Mouse (Mus musculus) gastrocnemius, postnatal 25 days (tissue): ENCODE results near the gene Vhl. TPM values are rescaled to one million over a fixed set of nuclear protein-coding genes. Genes with fewer than 3 reads are reported as not detected.
"Not testable (repeated sequence)": the region's sequence is repeated elsewhere in the genome, so short reads cannot be mapped to it uniquely, and the experiment has no call there.

Experiments
- DNase-seq: peaks from one replicate; pipeline ENCODE4 v3.0.0; 2022
- total RNA-seq, 2 experiments: library from RNA; stranded (reverse); gene quantifications; 1 replicate in 1 of 2; 2 replicates in 1 of 2; pipeline ENCODE4 v1.2.3; 2021

Gene Vhl
- total RNA-seq, 2 experiments from 2014 or later = 4.4 to 6.2 TPM

- DNase-seq = no peak
Observed at GRCm38 (mm10) chr6:113661353-113662241, 37.8 kb downstream of the Vhl start.

- no peak for DNase-seq
Observed at GRCm38 (mm10) chr6:113662964-113663700, 39.4 kb downstream of the Vhl start.

GRCm38 (mm10) chr6:113664305-113664704, 40.5 kb downstream of the Vhl start:
- DNase-seq = no peak

GRCm38 (mm10) chr6:113667611-113668122, 43.9 kb downstream of the Vhl start:
- no peak for DNase-seq

GRCm38 (mm10) chr6:113668287-113669154, 44.8 kb downstream of the Vhl start:
- peak; percentile 60 for DNase-seq

- DNase-seq = no peak
Observed at GRCm38 (mm10) chr6:113669821-113670220, 46.1 kb downstream of the Vhl start.

GRCm38 (mm10) chr6:113672029-113672428, 48.3 kb downstream of the Vhl start:
- DNase-seq = not testable (repeated sequence)

GRCm38 (mm10) chr6:113672989-113673388, 49.2 kb downstream of the Vhl start:
- DNase-seq = no peak

- no peak for DNase-seq
Observed at GRCm38 (mm10) chr6:113675234-113675633, 51.5 kb downstream of the Vhl start.

- no peak for DNase-seq
Observed at GRCm38 (mm10) chr6:113675991-113676390, 52.2 kb downstream of the Vhl start.

GRCm38 (mm10) chr6:113677070-113677734, 53.4 kb downstream of the Vhl start:
- DNase-seq = no peak

- no peak for DNase-seq
Observed at GRCm38 (mm10) chr6:113678246-113679012, 54.7 kb downstream of the Vhl start.

- DNase-seq = no peak
Observed at GRCm38 (mm10) chr6:113679993-113680566, 56.3 kb downstream of the Vhl start.

Other genes starting within 250 kb of the Vhl start
- 10 to 100 TPM; 14.0 to 14.4 TPM for gene Tada3, start 246.1 kb upstream of the Vhl start, total RNA-seq
- 10 to 100 TPM; 48.4 to 55.3 TPM for gene Arpc4, start 245.8 kb upstream of the Vhl start, total RNA-seq
- gene Ttll3, start 234.7 kb upstream of the Vhl start, total RNA-seq = 1 to 10 TPM; 1.6 to 1.7 TPM
- gene Rpusd3, start 204.6 kb upstream of the Vhl start, total RNA-seq = 1 to 10 TPM; 8.0 to 9.7 TPM
- gene Cidec, start 188.2 kb upstream of the Vhl start, total RNA-seq = 10 to 100 TPM in 1 of 2 experiments, 1 to 10 TPM in 1; 1.1 to 67.8 TPM
- gene Jagn1, start 181.4 kb upstream of the Vhl start, total RNA-seq = 10 to 100 TPM; 27.6 to 29.8 TPM
- under 1 TPM in 1 of 2 experiments, not detected in 1; 0.16 TPM for gene Il17re, start 165.5 kb upstream of the Vhl start, total RNA-seq
- 1 to 10 TPM; 6.0 to 8.0 TPM for gene Il17rc, start 152.5 kb upstream of the Vhl start, total RNA-seq
- 10 to 100 TPM; 39.3 to 50.6 TPM for gene Creld1, start 140.7 kb upstream of the Vhl start, total RNA-seq
- gene Prrt3, start 122.0 kb upstream of the Vhl start, total RNA-seq = under 1 TPM in 1 of 2 experiments, not detected in 1; 0.08 TPM
- gene Emc3, start 92.3 kb upstream of the Vhl start, total RNA-seq = 10 to 100 TPM; 50.3 to 66.7 TPM
- gene Fancd2, start 92.3 kb upstream of the Vhl start, total RNA-seq = under 1 TPM; 0.41 to 0.56 TPM
- not detected for gene Fancd2os, start 23.2 kb upstream of the Vhl start, total RNA-seq
- 10 to 100 TPM; 37.1 to 40.7 TPM for gene Brk1, start 19.2 kb upstream of the Vhl start, total RNA-seq
- 1 to 10 TPM; 3.0 to 4.7 TPM for gene Irak2, start 14.5 kb downstream of the Vhl start, total RNA-seq
- 10 to 100 TPM; 28.8 to 31.6 TPM for gene Tatdn2, start 73.1 kb downstream of the Vhl start, total RNA-seq
- not detected for gene Ghrl, start 95.9 kb downstream of the Vhl start, total RNA-seq
- gene Sec13, start 116.8 kb downstream of the Vhl start, total RNA-seq = 10 to 100 TPM; 62.4 to 67.2 TPM